Mouse (Mus musculus) lung, postnatal 36 days (tissue): ENCODE results near the gene Tarbp2.
A peak's percentile ranks its signal among the peaks of the same experiment; 100 is the strongest.

ENCODE experiments used
- DNase-seq: peaks from one replicate; pipeline ENCODE4 v3.0.0; 2022; ENCODE audit warnings: mixed read lengths

The Tarbp2 gene

GRCm38 (mm10) chr15:102526111-102527002 lies 8.4 kb downstream of the Tarbp2 start:
- no peak for DNase-seq

- no peak for DNase-seq
Observed at GRCm38 (mm10) chr15:102527936-102528335, 9.9 kb downstream of the Tarbp2 start.

GRCm38 (mm10) chr15:102528396-102528795 lies 10.4 kb downstream of the Tarbp2 start:
- DNase-seq, result no peak

GRCm38 (mm10) chr15:102530566-102530965 lies 12.6 kb downstream of the Tarbp2 start:
- DNase-seq, result no peak

GRCm38 (mm10) chr15:102531586-102531985 lies 13.6 kb downstream of the Tarbp2 start:
- DNase-seq, result no peak

- DNase-seq, result no peak
Observed at GRCm38 (mm10) chr15:102532106-102532900, 14.3 kb downstream of the Tarbp2 start.

GRCm38 (mm10) chr15:102533926-102534325 lies 15.9 kb downstream of the Tarbp2 start:
- DNase-seq, result no peak

- no peak for DNase-seq
Observed at GRCm38 (mm10) chr15:102544801-102545200, 26.8 kb downstream of the Tarbp2 start.

GRCm38 (mm10) chr15:102546246-102546645 lies 28.3 kb downstream of the Tarbp2 start:
- DNase-seq, result no peak

GRCm38 (mm10) chr15:102546677-102547427 lies 28.9 kb downstream of the Tarbp2 start:
- DNase-seq, result peak; percentile 80

- DNase-seq, result no peak
Observed at GRCm38 (mm10) chr15:102547478-102547877, 29.5 kb downstream of the Tarbp2 start.

- no peak for DNase-seq
Observed at GRCm38 (mm10) chr15:102552599-102552998, 34.6 kb downstream of the Tarbp2 start.

- no peak for DNase-seq
Observed at GRCm38 (mm10) chr15:102555581-102555980, 37.6 kb downstream of the Tarbp2 start.

GRCm38 (mm10) chr15:102557580-102557979 lies 39.6 kb downstream of the Tarbp2 start:
- no peak for DNase-seq

GRCm38 (mm10) chr15:102562491-102562890 lies 44.5 kb downstream of the Tarbp2 start:
- no peak for DNase-seq

GRCm38 (mm10) chr15:102563061-102563460 lies 45.1 kb downstream of the Tarbp2 start:
- DNase-seq, result no peak

GRCm38 (mm10) chr15:102563681-102564080 lies 45.7 kb downstream of the Tarbp2 start:
- DNase-seq, result no peak

- no peak for DNase-seq
Observed at GRCm38 (mm10) chr15:102567849-102568248, 49.9 kb downstream of the Tarbp2 start.

GRCm38 (mm10) chr15:102572081-102572480 lies 54.1 kb downstream of the Tarbp2 start:
- peak; percentile 48 for DNase-seq
